Mouse (Mus musculus) Patski (cell line): ENCODE results near the gene Irgq. TPM values are rescaled to one million over a fixed set of nuclear protein-coding genes. Genes with fewer than 3 reads are reported as not detected.

Experiments
- ATAC-seq: fragments of 100-300 bp; one replicate; pipeline ENCODE4 v1.8.0; 2021
- CTCF ChIA-PET: fragments of 350-600 bp; sonication (Branson Sonifier 250); formaldehyde crosslinking; loops from one replicate; lab custom pipeline; 2022; ENCODE audit warnings: inconsistent platforms; lab: Charles Lee
- POLR2A ChIA-PET: fragments of 350-600 bp; sonication (Branson Sonifier 250); formaldehyde crosslinking; loops from one replicate; lab custom pipeline; 2022; ENCODE audit warnings: antibody characterized with exemption, inconsistent platforms; lab: Charles Lee
- DNase-seq: peaks from one replicate; pipeline ENCODE4 v3.0.0-alpha.2; 2011; ENCODE audit warnings: low read depth, low spot score
- H3K27me3 ChIP-seq: fragments of 371-371 bp; one replicate; pipeline ENCODE4 v1.5.1; 2021
- CTCF ChIP-seq: fragments of 100-300 bp; IDR thresholded peaks from one replicate; pipeline ENCODE4 v1.5.1; 2021
- in situ Hi-C: fragments of 300-500 bp; cut with MboI; formaldehyde crosslinking; loops from 3 replicates; pipeline ENCODE4 v1.11.1; 2018; ENCODE audit warnings: low pct_unique_long_range_greater_than_20kb, mixed read lengths
- polyA plus RNA-seq: library from polyadenylated mRNA; unstranded; gene quantifications from one replicate; pipeline ENCODE4 v1.2.3, GENCODE M21; 2021

The Irgq gene
- polyA plus RNA-seq, 1 experiment from 2014 or later = 28.8 TPM

GRCm38 (mm10) chr7:24525686-24526420 is 4.6 kb upstream of the Irgq start:
- H3K27me3 ChIP-seq = no peaks in the 10 kb centered on the region
- in situ Hi-C loops = no loop called here
- ChIA-PET CTCF (interaction anchor here (0.9 to 1.8 kb wide), 4 partner anchors 12 to 118 kb away, joined by 3 to 4 read pairs (median 4); no protein-coding TSS in a partner anchor), POLR2A (interaction anchor here (1.2 kb wide), 1 partner anchor 18 kb away, joined by 5 read pairs; the partner anchor contains the start of gene Zfp428)
- ATAC-seq (no peak), DNase-seq (no peak)
- no peak for TF ChIP-seq CTCF

- no peaks in the 10 kb centered on the region for H3K27me3 ChIP-seq
- ChIA-PET CTCF (no interaction called here), POLR2A (interaction anchor here (0.6 kb wide), 1 partner anchor 44 kb away, joined by 4 read pairs; no protein-coding TSS in a partner anchor)
- no peak for TF ChIP-seq CTCF
- in situ Hi-C loops = no loop called here
- DNase-seq (no peak), ATAC-seq (no peak)
Observed at GRCm38 (mm10) chr7:24528861-24529260, 1.6 kb upstream of the Irgq start.

GRCm38 (mm10) chr7:24529580-24529979 is 909 bp upstream of the Irgq start:
- ChIA-PET POLR2A (interaction anchor here (1.2 to 2.6 kb wide), 3 partner anchors 11 to 19 kb away, joined by 3 to 15 read pairs (median 7); partner anchors contain the start of genes Pinlyp and Xrcc1), CTCF (interaction anchor here (1.4 to 3.0 kb wide), 3 partner anchors 18 to 56 kb away, joined by 5 to 32 read pairs (median 10); partner anchors contain the start of genes Pinlyp, Xrcc1 and Zfp428)
- DNase-seq (no peak), ATAC-seq (no peak)
- TF ChIP-seq CTCF = no peak
- H3K27me3 ChIP-seq = no peaks in the 10 kb centered on the region
- in situ Hi-C loops = no loop called here

GRCm38 (mm10) chr7:24531211-24531971 is 902 bp downstream of the Irgq start:
- in situ Hi-C loops = loop anchor here (5.0 kb wide), 1 partner anchor 41 kb away; no protein-coding TSS in a partner anchor

GRCm38 (mm10) chr7:24533031-24533571 is 2.6 kb downstream of the Irgq start:
- TF ChIP-seq CTCF = no peak
- no peaks in the 10 kb centered on the region for H3K27me3 ChIP-seq
- ATAC-seq (no peak), DNase-seq (no peak)
- ChIA-PET POLR2A (no interaction called here), CTCF (interaction anchor here (1.0 to 3.3 kb wide), 5 partner anchors 11 to 129 kb away, joined by 3 to 26 read pairs (median 6); no protein-coding TSS in a partner anchor)
- in situ Hi-C loops = loop anchor here (5.0 kb wide), 1 partner anchor 39 kb away; no protein-coding TSS in a partner anchor

More at GRCm38 (mm10) chr7:24531211-24531971, 902 bp downstream of the Irgq start:
- ChIA-PET CTCF (interaction anchor here (0.8 to 3.3 kb wide), 19 partner anchors 8 to 121 kb away, joined by 3 to 32 read pairs (median 5); partner anchors contain the start of genes Pinlyp, Xrcc1 and Zfp428), POLR2A (interaction anchor here (0.9 to 2.6 kb wide), 4 partner anchors 15 to 71 kb away, joined by 3 to 15 read pairs (median 8); partner anchors contain the start of genes Pinlyp, Xrcc1 and Zfp428)
- ATAC-seq = peak; percentile 74
- no peaks in the 10 kb centered on the region for H3K27me3 ChIP-seq
- TF ChIP-seq CTCF = no peak
- no peak for DNase-seq

- CTCF ChIA-PET = interaction anchor here (1.5 kb wide), 1 partner anchor 28 kb away, joined by 6 read pairs; no protein-coding TSS in a partner anchor
- no peak for TF ChIP-seq CTCF
- DNase-seq = no peak
- ATAC-seq = no peak
- in situ Hi-C loops = loop anchor here (5.0 kb wide), 1 partner anchor 38 kb away; no protein-coding TSS in a partner anchor
- POLR2A ChIA-PET = no interaction called here
- no peaks in the 10 kb centered on the region for H3K27me3 ChIP-seq
Observed at GRCm38 (mm10) chr7:24533806-24534205, 3.3 kb downstream of the Irgq start.

- TF ChIP-seq CTCF = no peak
- POLR2A ChIA-PET = no interaction called here
- H3K27me3 ChIP-seq = no peaks in the 10 kb centered on the region
- DNase-seq = no peak
- no peak for ATAC-seq
- in situ Hi-C loops = loop anchor here (5.0 kb wide), 1 partner anchor 38 kb away; no protein-coding TSS in a partner anchor
- CTCF ChIA-PET = interaction anchor here (2.3 kb wide), 1 partner anchor 30 kb away, joined by 8 read pairs; no protein-coding TSS in a partner anchor
Observed at GRCm38 (mm10) chr7:24534301-24534700, 3.8 kb downstream of the Irgq start.

- in situ Hi-C loops = loop anchor here (5.0 kb wide), 1 partner anchor 120 kb away; no protein-coding TSS in a partner anchor
- CTCF ChIA-PET = interaction anchor here (1.3 to 4.2 kb wide), 3 partner anchors 9 to 30 kb away, joined by 3 to 14 read pairs (median 4); partner anchors contain the start of genes Pinlyp, Xrcc1 and Zfp428
- H3K27me3 ChIP-seq = no peaks in the 10 kb centered on the region
- peak; percentile 89 for ATAC-seq
- POLR2A ChIA-PET = interaction anchor here (0.8 to 1.4 kb wide), 3 partner anchors 30 to 55 kb away, joined by 3 to 7 read pairs (median 4); partner anchors contain the start of genes Cadm4 and Zfp428
- DNase-seq = peak; percentile 94
- TF ChIP-seq CTCF = no peak
Observed at GRCm38 (mm10) chr7:24537081-24537480, 6.6 kb downstream of the Irgq start.

- DNase-seq (no peak), ATAC-seq (no peak)
- no peaks in the 10 kb centered on the region for H3K27me3 ChIP-seq
- TF ChIP-seq CTCF = no peak
- POLR2A ChIA-PET = interaction anchor here (0.6 to 1.4 kb wide), 4 partner anchors 10 to 56 kb away, joined by 3 to 7 read pairs (median 4); partner anchors contain the start of genes Cadm4 and Zfp428
- in situ Hi-C loops = loop anchor here (5.0 kb wide), 1 partner anchor 120 kb away; no protein-coding TSS in a partner anchor
- CTCF ChIA-PET = interaction anchor here (1.2 to 4.2 kb wide), 4 partner anchors 9 to 30 kb away, joined by 3 to 14 read pairs (median 4); partner anchors contain the start of genes Pinlyp, Xrcc1 and Zfp428
Observed at GRCm38 (mm10) chr7:24537591-24537990, 7.1 kb downstream of the Irgq start.
